Mouse (Mus musculus) brain, embryonic 14.5 days (tissue): ENCODE measurements around the gene Tbck. TPM values are rescaled to one million over a fixed set of nuclear protein-coding genes. Genes with fewer than 3 reads are reported as not detected.

Source experiments
- DNase-seq: peaks from one replicate; pipeline ENCODE4 v3.0.0-alpha.2; 2011; ENCODE audit warnings: low read depth
- CTCF ChIP-seq: fragments of 200-500 bp; IDR thresholded peaks from 2 replicates; pipeline ENCODE4 v1.5.1; 2012; ENCODE audit warnings: inconsistent platforms, mild to moderate bottlenecking, moderate library complexity, borderline replicate concordance; ENCODE audit not compliant: insufficient read depth, insufficient read length; ENCODE audit errors: extremely low read depth
- POLR2A ChIP-seq: fragments of 200-500 bp; IDR thresholded peaks from 2 replicates; pipeline ENCODE4 v1.6.1; 2012; ENCODE audit warnings: mild to moderate bottlenecking, inconsistent platforms, borderline replicate concordance; ENCODE audit not compliant: poor library complexity, insufficient read depth, insufficient read length, severe bottlenecking; ENCODE audit errors: extremely low read depth
- polyA plus RNA-seq: library from polyadenylated mRNA; depleted of rRNA; stranded (reverse); fragments of >200 nt; gene quantifications from 2 replicates; pipeline ENCODE4 v1.2.3, GENCODE M21; 2012

The Tbck gene
- polyA plus RNA-seq, 1 experiment = 13.4 TPM

GRCm38 (mm10) chr3:132851841-132852728 lies 168.1 kb downstream of the Tbck start:
- TF ChIP-seq POLR2A (no peak), CTCF (no peak)
- peak; percentile 40 for DNase-seq

- TF ChIP-seq CTCF = no peak
- TF ChIP-seq POLR2A = no peak
- DNase-seq = no peak
Observed at GRCm38 (mm10) chr3:132854271-132854670, 170.3 kb downstream of the Tbck start.

- TF ChIP-seq POLR2A = no peak
- TF ChIP-seq CTCF = no peak
- DNase-seq = peak; percentile 55
Observed at GRCm38 (mm10) chr3:132855458-132856212, 171.7 kb downstream of the Tbck start.

- no peak for DNase-seq
- TF ChIP-seq CTCF (no peak), POLR2A (no peak)
Observed at GRCm38 (mm10) chr3:132856651-132857050, 172.7 kb downstream of the Tbck start.

- TF ChIP-seq POLR2A (no peak), CTCF (no peak)
- no peak for DNase-seq
Observed at GRCm38 (mm10) chr3:132858849-132859248, 174.9 kb downstream of the Tbck start.

- no peak for TF ChIP-seq POLR2A
- no peak for TF ChIP-seq CTCF
Observed at GRCm38 (mm10) chr3:132859573-132859972, 175.6 kb downstream of the Tbck start.

GRCm38 (mm10) chr3:132860796-132861195 lies 176.9 kb downstream of the Tbck start:
- no peak for DNase-seq
- TF ChIP-seq CTCF (no peak), POLR2A (no peak)

More at GRCm38 (mm10) chr3:132859573-132859972, 175.6 kb downstream of the Tbck start:
- no peak for DNase-seq

- TF ChIP-seq POLR2A = no peak
- no peak for TF ChIP-seq CTCF
- DNase-seq = no peak
Observed at GRCm38 (mm10) chr3:132863843-132864242, 179.9 kb downstream of the Tbck start.

- DNase-seq = peak; percentile 35
- TF ChIP-seq CTCF = no peak
- TF ChIP-seq POLR2A = no peak
Observed at GRCm38 (mm10) chr3:132864329-132864919, 180.5 kb downstream of the Tbck start.

- no peak for TF ChIP-seq CTCF
- no peak for DNase-seq
Observed at GRCm38 (mm10) chr3:132864986-132865385, 181.0 kb downstream of the Tbck start.

- no peak for TF ChIP-seq CTCF
- TF ChIP-seq POLR2A = no peak
- no peak for DNase-seq
Observed at GRCm38 (mm10) chr3:132865596-132865995, 181.7 kb downstream of the Tbck start.
